Mouse (Mus musculus): ENCODE data around the gene Setd7. TPM values are rescaled to one million over a fixed set of nuclear protein-coding genes. Genes with fewer than 3 reads are reported as not detected.

The Setd7 gene
- total and polyA plus RNA-seq, 3 experiments = 16.6 to 34.3 (median 23.6) TPM

DNA sequence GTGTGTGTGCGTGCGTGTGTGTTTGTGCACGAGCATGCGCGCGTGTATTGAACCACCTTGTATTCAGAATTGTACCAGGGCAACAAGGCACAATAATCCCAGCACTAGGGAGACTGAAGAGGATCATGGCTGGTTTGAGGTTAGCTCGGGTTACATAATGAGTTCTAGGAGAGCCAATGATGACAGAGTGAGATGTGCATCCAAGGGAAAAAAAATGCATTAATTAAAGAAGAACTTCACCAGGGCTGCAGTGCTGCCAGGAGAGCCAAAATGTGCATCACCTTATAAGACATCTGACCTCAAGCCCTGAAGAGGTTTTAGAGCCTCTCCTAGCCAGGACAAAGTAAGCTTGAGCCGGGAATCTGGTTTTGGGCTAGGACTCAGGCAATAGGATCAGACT lies 5.1 kb downstream of the Setd7 start:
- TF ChIP-seq IRF4 (IDR thresholded peaks at IDR 0.05; ENCODE audit: low read depth, low read length) (no peak), UBTF (IDR thresholded peaks at IDR 0.05; ENCODE audit: low read depth, low read length) (no peak), USF1 (IDR thresholded peaks at IDR 0.05; ENCODE audit: low read depth, low read length) (no peak), MAX (IDR thresholded peaks at IDR 0.05; ENCODE audit: low read length) (no peak), NELFE (IDR thresholded peaks at IDR 0.05; ENCODE audit: low read depth, low read length) (no peak), ZC3H11A (IDR thresholded peaks at IDR 0.05; ENCODE audit: low read depth, low read length) (no peak), NRF1 (IDR thresholded peaks at IDR 0.05; ENCODE audit: low read depth, low read length) (no peak), CTCF (conservative IDR thresholded peaks at IDR 0.05 in 1 of 2, IDR thresholded peaks at IDR 0.05 in 1 of 2; ENCODE audit: low read depth in 2 of 2, low read length in 2 of 2) (no peak), HCFC1 (IDR thresholded peaks at IDR 0.05; ENCODE audit: low read depth, low read length) (no peak), MAZ (IDR thresholded peaks at IDR 0.05; ENCODE audit: low read depth, low read length) (no peak), RAD21 (IDR thresholded peaks at IDR 0.05; ENCODE audit: low read depth, low read length) (no peak), MEF2A (IDR thresholded peaks at IDR 0.05; ENCODE audit: borderline replicate concordance, low read depth, low read length) (no peak), KAT2A (IDR thresholded peaks at IDR 0.05; ENCODE audit: insufficient replicate concordance, low read length) (no peak), POLR2A (IDR thresholded peaks at IDR 0.05; ENCODE audit: low read depth, low read length) (no peak), USF2 (conservative IDR thresholded peaks at IDR 0.05; ENCODE audit: low read depth, low read length) (no peak), ZMIZ1 (IDR thresholded peaks at IDR 0.05; ENCODE audit: low read depth, low read length) (no peak), MYC (IDR thresholded peaks at IDR 0.05; ENCODE audit: low read depth, low read length) (no peak), CHD1 (IDR thresholded peaks at IDR 0.05; ENCODE audit: low read depth, low read length) (no peak)
- Histone ChIP-seq H3K27me3 (replicated peaks) (no peaks in the 10 kb centered on the region), H3K79me2 (replicated peaks; ENCODE audit: control insufficient read depth, extremely low read depth, insufficient read depth, poor library complexity, severe bottlenecking) (peaks cover 83% of the 10 kb centered on the region), H3K27ac (ENCODE audit: insufficient read depth, low read depth) (no peak overlapping the region), H3K9me3 (replicated peaks; ENCODE audit: low read length) (no peaks in the 10 kb centered on the region), H3K4me2 (ENCODE audit: insufficient read depth, low read depth, poor library complexity, severe bottlenecking) (no peak overlapping the region), H3K4me3 (replicated peaks in 1 of 3; ENCODE audit: low read depth in 2 of 3, low read length in 2 of 3, poor library complexity in 1 of 3) (no peak overlapping the region), H3K4me1 (ENCODE audit: control insufficient read depth in 1 of 2, insufficient read depth in 2 of 2) (peaks cover 14 to 68% of the 10 kb centered on the region in 2 experiments), H3K36me3 (replicated peaks in 1 of 2; ENCODE audit: control insufficient read depth in 1 of 2, insufficient read depth in 1 of 2, low read length in 1 of 2) (peaks cover 3 to 44% of the 10 kb centered on the region in 2 experiments), H3K9ac (ENCODE audit: insufficient read depth, low read depth) (no peak overlapping the region)
- DNase-seq (ENCODE audit: extremely low read depth) = no peak
- dilution Hi-C loops (cut with MboI; ENCODE audit: extremely low pct_ligation_motif_present, extremely low pct_unique_long_range_greater_than_20kb, low sequenced_read_pairs) (no loop called here), in situ Hi-C loops (cut with MboI; ENCODE audit: low pct_ligation_motif_present, low pct_unique_long_range_greater_than_20kb, low sequenced_read_pairs) (no loop called here)

DNA sequence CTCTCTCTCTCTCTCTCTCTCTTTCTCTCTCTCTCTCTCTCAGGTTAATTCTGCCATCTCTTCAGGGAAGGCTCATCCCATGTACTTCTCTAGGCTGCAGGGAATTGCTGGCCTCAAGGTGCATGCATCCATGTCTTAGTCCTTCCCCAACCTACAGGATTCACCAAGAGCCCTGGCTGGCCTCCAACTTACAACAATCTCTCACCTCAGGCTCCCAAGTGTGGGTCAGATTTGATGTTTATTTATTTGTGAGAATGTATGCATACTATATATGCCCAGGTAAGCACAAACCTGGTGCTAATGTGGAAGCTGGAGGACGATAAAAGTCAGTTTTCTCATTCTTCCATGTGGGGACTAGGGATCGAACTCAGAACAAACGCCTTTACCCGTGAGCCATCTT lies 5.8 kb downstream of the Setd7 start:
- Histone ChIP-seq H3K79me2 (replicated peaks; ENCODE audit: control insufficient read depth, extremely low read depth, insufficient read depth, poor library complexity, severe bottlenecking) (peaks cover 89% of the 10 kb centered on the region), H3K9ac (ENCODE audit: insufficient read depth, low read depth) (peak overlapping the region; percentile 15; the same call in 1 of the 2 replicates), H3K9me3 (replicated peaks; ENCODE audit: low read length) (no peaks in the 10 kb centered on the region), H3K4me1 (ENCODE audit: control insufficient read depth in 1 of 2, insufficient read depth in 2 of 2) (peaks cover 14 to 70% of the 10 kb centered on the region in 2 experiments), H3K27me3 (replicated peaks) (no peaks in the 10 kb centered on the region), H3K27ac (ENCODE audit: insufficient read depth, low read depth) (no peak overlapping the region), H3K36me3 (replicated peaks in 1 of 2; ENCODE audit: control insufficient read depth in 1 of 2, insufficient read depth in 1 of 2, low read length in 1 of 2) (peaks cover 7 to 51% of the 10 kb centered on the region in 2 experiments), H3K4me3 (replicated peaks in 1 of 3; ENCODE audit: low read depth in 2 of 3, low read length in 2 of 3, poor library complexity in 1 of 3) (no peak overlapping the region), H3K4me2 (ENCODE audit: insufficient read depth, low read depth, poor library complexity, severe bottlenecking) (peak overlapping the region; percentile 97)
- DNase-seq (ENCODE audit: extremely low read depth) = no peak
- dilution Hi-C loops (cut with MboI; ENCODE audit: extremely low pct_ligation_motif_present, extremely low pct_unique_long_range_greater_than_20kb, low sequenced_read_pairs) = no loop called here
- in situ Hi-C loops (cut with MboI; ENCODE audit: low pct_ligation_motif_present, low pct_unique_long_range_greater_than_20kb, low sequenced_read_pairs) = no loop called here
- TF ChIP-seq MYC (IDR thresholded peaks at IDR 0.05; ENCODE audit: low read depth, low read length) (no peak), CHD2 (IDR thresholded peaks at IDR 0.05; ENCODE audit: low read length) (no peak), CHD1 (IDR thresholded peaks at IDR 0.05; ENCODE audit: low read depth, low read length) (no peak), ETS1 (conservative IDR thresholded peaks at IDR 0.05; ENCODE audit: low read depth, low read length) (no peak), POLR2A (IDR thresholded peaks at IDR 0.05; ENCODE audit: low read depth, low read length) (no peak), MXI1 (IDR thresholded peaks at IDR 0.05; ENCODE audit: low read depth, low read length) (no peak), MAX (IDR thresholded peaks at IDR 0.05; ENCODE audit: low read length) (no peak), ZC3H11A (IDR thresholded peaks at IDR 0.05; ENCODE audit: low read depth, low read length) (no peak), NELFE (IDR thresholded peaks at IDR 0.05; ENCODE audit: low read depth, low read length) (no peak), TCF12 (IDR thresholded peaks at IDR 0.05; ENCODE audit: low read depth, low read length) (no peak), PAX5 (IDR thresholded peaks at IDR 0.05; ENCODE audit: low read length) (no peak), ZNF384 (IDR thresholded peaks at IDR 0.05; ENCODE audit: low read depth, low read length) (no peak), JUND (conservative IDR thresholded peaks at IDR 0.05; ENCODE audit: low read depth, low read length) (no peak)

Data from CH12.LX (cell line).